Mouse (Mus musculus): ENCODE data around the gene Fyn. TPM values are rescaled to one million over a fixed set of nuclear protein-coding genes. Genes with fewer than 3 reads are reported as not detected.
A peak's percentile ranks its signal among the peaks of the same experiment; 100 is the strongest.

Gene Fyn
- polyA plus RNA-seq, 1 experiment from 2014 or later: 79.1 TPM

DNA sequence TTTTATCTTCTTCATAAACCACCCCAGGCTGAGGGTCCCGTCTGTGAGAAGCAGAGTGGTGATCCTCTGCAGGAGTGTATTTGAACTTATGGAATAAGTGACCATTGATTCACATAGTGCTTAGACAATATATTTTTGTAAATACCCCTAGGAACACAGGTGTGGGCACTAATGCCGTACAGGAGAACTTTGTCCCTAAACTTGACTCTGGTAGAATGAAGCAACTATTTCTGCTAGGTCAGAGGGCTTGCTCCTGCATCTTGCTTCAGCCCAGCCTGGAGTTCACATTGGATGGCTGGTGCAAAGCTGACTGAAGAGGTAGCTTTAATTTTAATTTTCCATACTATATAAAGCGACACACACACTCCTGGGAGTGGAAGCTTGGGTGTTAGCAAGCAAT is 119.9 kb downstream of the Fyn start:
- Histone ChIP-seq H3K27me3 (no peaks in the 10 kb centered on the region), H3K9me3 (no peaks in the 10 kb centered on the region), H3K4me2 (no peak overlapping the region), H3K4me1 (replicated peaks) (peaks cover 75% of the 10 kb centered on the region), H3K9ac (no peak overlapping the region), H3K27ac (replicated peaks) (no peak overlapping the region), H3K4me3 (no peak overlapping the region), H3K36me3 (no peaks in the 10 kb centered on the region)
- ATAC-seq (ENCODE audit: low FRiP score, low read depth): no peak
- 82% methylated on average over 3 of the region's 3 CpGs for WGBS

DNA sequence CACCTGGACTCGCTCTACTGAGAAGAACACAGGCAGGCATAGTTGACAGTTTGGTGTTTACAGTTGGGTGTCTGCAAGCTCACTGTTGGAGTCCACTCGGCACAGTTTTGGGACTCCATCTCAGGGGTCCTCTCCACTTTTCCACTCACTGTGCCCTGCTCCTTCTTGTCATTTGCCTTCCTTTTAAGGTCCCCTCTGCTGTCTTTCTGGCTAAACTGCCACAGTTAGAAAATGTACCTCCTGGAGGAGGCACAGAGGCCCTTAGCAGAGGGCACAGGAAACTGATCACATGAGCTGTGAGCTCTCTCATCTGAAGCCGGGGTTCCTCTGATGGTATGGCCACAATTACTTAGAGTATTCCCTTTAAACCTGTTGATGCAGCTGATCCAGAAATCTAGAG is 120.3 kb downstream of the Fyn start:
- no peaks in the 10 kb centered on the region for H3K36me3 ChIP-seq
- H3K9ac ChIP-seq: no peak overlapping the region
- no peak for ATAC-seq (ENCODE audit: low FRiP score, low read depth)
- no peak overlapping the region for H3K4me3 ChIP-seq
- peaks cover 75% of the 10 kb centered on the region for H3K4me1 ChIP-seq (replicated peaks)
- 85% methylated on average over 3 of the region's 3 CpGs for WGBS
- H3K27ac ChIP-seq (replicated peaks): no peak overlapping the region
- H3K27me3 ChIP-seq: no peaks in the 10 kb centered on the region
- no peaks in the 10 kb centered on the region for H3K9me3 ChIP-seq
- no peak overlapping the region for H3K4me2 ChIP-seq

DNA sequence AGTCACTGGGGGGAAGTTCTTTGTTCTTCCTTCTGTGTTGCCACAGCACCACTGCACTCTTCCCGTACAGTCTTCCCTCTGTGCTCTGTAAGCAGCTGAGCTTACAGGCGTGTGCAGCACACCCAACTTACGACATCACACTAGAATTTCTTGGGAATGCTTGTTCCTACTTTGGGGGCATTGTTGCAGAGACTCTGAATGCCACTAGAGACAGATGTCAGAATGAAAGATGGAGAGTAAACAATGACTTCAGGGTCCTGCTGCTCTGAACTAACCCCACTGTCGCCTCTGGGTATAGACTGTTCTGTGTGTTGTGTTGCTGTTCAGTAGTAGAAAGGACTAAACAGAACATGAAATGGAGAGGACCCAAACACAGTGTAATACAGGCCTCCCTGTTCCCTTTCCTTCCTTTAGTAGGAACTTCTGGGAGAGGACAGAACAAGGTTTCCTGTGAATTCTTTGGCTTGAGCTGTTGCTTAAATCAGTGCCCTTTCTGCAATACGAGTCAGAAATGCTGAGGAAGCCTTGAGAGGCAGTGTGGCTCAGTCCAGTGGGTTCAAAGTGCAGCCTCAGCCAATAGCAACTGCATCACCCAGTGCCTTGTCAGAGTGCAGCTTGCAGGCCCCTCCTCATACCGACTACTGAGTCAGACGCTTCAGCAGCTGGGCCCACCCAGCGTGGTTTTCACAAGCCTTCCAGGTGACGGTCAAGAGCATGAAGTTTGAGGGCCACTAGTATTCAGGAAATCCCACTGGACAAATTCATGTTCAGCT is 121.9 kb downstream of the Fyn start:
- no peaks in the 10 kb centered on the region for H3K36me3 ChIP-seq
- H3K27ac ChIP-seq (replicated peaks): no peak overlapping the region
- no peak for ATAC-seq (ENCODE audit: low FRiP score, low read depth)
- H3K9ac ChIP-seq: no peak overlapping the region
- H3K27me3 ChIP-seq: no peaks in the 10 kb centered on the region
- 57% methylated on average over 9 of the region's 9 CpGs for WGBS
- no peak overlapping the region for H3K4me3 ChIP-seq
- no peak overlapping the region for H3K4me2 ChIP-seq
- H3K4me1 ChIP-seq (replicated peaks): peaks cover 64% of the 10 kb centered on the region
- no peaks in the 10 kb centered on the region for H3K9me3 ChIP-seq

DNA sequence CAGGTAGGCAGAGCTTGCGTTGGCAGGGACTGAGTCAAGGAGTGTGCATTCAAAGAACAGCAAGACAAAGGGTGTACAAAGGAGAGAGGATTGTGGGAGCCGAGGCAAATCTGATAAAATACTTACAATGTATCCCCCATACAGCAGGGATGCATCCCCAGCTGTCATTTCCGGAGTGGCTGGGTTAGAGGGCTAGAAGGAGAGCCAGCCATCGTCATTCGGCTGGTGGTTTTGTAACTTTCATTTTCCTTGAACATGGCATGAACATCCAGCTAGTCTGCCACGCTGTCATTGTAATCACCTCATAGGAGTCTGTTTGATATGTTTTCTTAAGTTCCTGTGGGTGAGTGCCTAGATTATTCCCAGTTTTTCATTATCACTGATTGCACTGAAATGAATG is 123.5 kb downstream of the Fyn start:
- 84% methylated on average over 6 of the region's 6 CpGs for WGBS
- Histone ChIP-seq H3K4me3 (no peak overlapping the region), H3K36me3 (no peaks in the 10 kb centered on the region), H3K9me3 (no peaks in the 10 kb centered on the region), H3K4me2 (no peak overlapping the region), H3K27ac (replicated peaks) (no peak overlapping the region), H3K9ac (no peak overlapping the region), H3K27me3 (no peaks in the 10 kb centered on the region), H3K4me1 (replicated peaks) (peaks cover 49% of the 10 kb centered on the region)
- ATAC-seq (ENCODE audit: low FRiP score, low read depth): no peak

DNA sequence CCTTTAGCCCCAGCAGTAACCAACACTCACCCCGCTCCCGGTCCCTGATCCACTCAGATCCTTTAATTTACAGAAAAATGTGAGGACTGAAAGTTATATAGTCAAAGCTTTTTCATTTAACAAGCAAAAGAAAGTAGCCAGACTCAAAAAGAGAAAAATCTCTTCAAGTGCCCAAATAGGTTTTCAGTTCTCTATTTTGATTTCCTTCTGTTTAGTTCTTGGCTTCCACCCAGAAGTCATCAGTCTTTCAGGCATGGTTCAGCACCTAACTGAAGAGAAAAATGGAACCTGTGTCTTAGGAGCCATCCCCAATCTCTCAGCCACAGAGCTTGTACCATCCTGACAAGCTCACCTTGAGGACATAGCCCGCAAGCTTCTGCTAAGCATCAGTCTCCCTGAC is 124.4 kb downstream of the Fyn start:
- H3K9ac ChIP-seq: no peak overlapping the region
- H3K9me3 ChIP-seq: no peaks in the 10 kb centered on the region
- H3K4me3 ChIP-seq: no peak overlapping the region
- H3K4me1 ChIP-seq (replicated peaks): peaks cover 49% of the 10 kb centered on the region
- ATAC-seq (ENCODE audit: low FRiP score, low read depth): no peak
- no peak overlapping the region for H3K4me2 ChIP-seq
- 92% methylated on average over 3 of the region's 3 CpGs for WGBS
- no peaks in the 10 kb centered on the region for H3K36me3 ChIP-seq
- no peaks in the 10 kb centered on the region for H3K27me3 ChIP-seq
- no peak overlapping the region for H3K27ac ChIP-seq (replicated peaks)

DNA sequence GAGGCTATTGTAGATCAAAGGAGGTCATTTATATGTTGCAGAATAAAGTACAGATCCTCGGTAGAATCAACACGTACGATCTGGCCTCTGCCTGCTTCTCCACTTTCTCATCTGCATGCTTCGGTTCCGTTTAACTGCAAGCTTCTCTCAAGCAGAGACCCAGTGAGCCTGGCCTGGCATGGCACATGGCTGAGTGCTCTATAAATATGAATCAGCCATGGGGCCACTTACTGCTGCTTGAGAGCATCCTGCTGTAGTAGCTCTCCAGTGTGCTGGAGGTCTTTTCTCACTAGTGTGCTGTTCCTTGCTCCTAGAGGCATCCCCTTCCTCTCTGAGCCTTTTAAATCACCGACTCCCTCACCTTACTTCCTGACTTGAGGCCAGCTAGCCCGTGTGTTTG is 130.0 kb downstream of the Fyn start:
- WGBS: 42% methylated on average over 7 of the region's 7 CpGs
- no peaks in the 10 kb centered on the region for H3K9me3 ChIP-seq
- H3K4me2 ChIP-seq: no peak overlapping the region
- H3K9ac ChIP-seq: no peak overlapping the region
- H3K27ac ChIP-seq (replicated peaks): peak overlapping the region; percentile 40
- H3K4me1 ChIP-seq (replicated peaks): peaks cover 70% of the 10 kb centered on the region
- no peak overlapping the region for H3K4me3 ChIP-seq
- no peaks in the 10 kb centered on the region for H3K36me3 ChIP-seq
- no peaks in the 10 kb centered on the region for H3K27me3 ChIP-seq
- ATAC-seq (ENCODE audit: low FRiP score, low read depth): no peak

DNA sequence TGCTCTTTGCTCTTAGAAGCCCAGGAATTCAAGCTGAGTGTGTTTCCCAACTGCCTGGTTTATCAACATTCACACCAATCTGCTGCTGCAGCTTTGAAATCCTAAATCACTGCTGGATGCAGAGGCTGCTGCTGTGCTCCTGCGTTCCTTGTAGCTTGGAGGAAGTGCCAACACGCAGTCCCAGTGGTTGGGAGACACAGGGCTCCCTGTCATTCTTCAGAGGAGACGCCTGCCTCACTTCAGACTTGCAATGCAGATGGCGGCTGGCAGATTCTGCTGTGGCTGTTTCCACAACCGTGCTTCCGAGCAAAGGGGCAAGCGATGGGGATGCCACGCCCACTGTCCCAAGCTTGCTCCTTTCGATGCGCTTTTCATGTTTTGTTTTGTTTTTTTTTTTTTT is 132.9 kb downstream of the Fyn start:
- Histone ChIP-seq H3K9me3 (no peaks in the 10 kb centered on the region), H3K9ac (peak overlapping the region; percentile 1; the same call in 1 of the 2 replicates), H3K36me3 (no peaks in the 10 kb centered on the region), H3K4me1 (replicated peaks) (peaks cover 92% of the 10 kb centered on the region), H3K27ac (replicated peaks) (peak overlapping the region; percentile 86), H3K27me3 (no peaks in the 10 kb centered on the region), H3K4me3 (no peak overlapping the region), H3K4me2 (peak overlapping the region; percentile 5; the same call in 1 of the 2 replicates)
- 38% methylated on average over 10 of the region's 10 CpGs for WGBS
- 0 out of 2 replicates have a peak, but pooled peaks have one; percentile 4 for ATAC-seq (ENCODE audit: low FRiP score, low read depth)

DNA sequence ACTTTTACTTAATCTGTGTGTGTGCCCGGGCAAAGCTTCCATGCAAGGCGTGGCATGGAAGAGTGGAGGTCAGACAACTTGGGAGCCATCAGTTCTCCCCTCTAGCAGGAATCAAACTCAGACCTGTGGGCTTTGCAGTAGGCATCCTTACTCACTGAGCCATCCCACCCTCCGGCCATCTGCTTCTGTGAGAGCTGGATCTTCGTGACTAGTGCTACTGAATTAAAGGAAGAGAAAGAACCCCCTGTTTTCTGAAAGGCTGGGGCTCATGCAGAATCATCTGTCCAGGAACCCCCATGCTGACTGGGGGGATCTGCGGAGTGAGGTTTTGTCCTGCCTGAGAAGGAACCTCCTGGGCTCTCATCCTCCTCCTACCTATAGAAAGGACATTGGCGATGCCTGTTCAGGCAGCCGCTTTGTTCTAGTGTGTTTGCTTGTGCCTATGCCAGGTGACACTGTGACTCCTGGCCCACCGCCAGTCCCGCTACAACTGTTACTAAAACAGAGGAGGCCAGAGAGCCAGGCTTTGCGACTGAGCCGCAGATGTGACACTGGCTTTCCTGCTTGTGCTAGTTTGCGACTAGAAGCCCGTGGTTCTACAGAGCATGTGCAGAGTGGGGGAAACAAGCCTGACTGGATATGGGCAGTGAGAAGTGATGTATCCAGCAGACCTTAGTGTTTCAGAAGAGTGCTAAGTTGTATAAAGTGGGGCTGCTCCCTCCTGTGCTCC is 133.5 kb downstream of the Fyn start:
- H3K9ac ChIP-seq: peak overlapping the region; percentile 27
- H3K4me2 ChIP-seq: peak overlapping the region; percentile 5; the same call in 1 of the 2 replicates

DNA sequence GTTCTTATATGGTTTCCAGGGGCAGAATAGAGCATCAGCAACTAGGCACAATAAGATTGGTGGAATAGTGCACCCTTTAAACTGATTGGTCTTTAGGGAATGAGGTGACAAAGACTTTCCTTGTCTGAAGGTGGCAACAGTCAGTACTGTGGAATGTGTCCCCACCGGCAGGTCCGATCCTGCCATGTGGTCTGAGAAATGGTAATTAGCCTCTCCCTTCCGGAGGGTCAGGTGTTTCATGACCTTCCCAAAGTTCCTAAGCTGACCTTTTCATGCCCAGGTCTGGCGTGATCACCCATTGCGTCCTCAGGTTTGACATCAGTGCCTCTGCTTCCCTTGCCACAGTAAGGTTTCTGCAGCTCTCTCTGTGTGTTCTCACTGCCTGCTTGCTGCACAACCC is 134.7 kb downstream of the Fyn start:
- no peak overlapping the region for H3K4me3 ChIP-seq
- WGBS: 80% methylated on average over 5 of the region's 5 CpGs
- no peak for ATAC-seq (ENCODE audit: low FRiP score, low read depth)
- H3K9ac ChIP-seq: no peak overlapping the region
- no peaks in the 10 kb centered on the region for H3K9me3 ChIP-seq
- no peaks in the 10 kb centered on the region for H3K36me3 ChIP-seq
- peaks cover 95% of the 10 kb centered on the region for H3K4me1 ChIP-seq (replicated peaks)
- no peaks in the 10 kb centered on the region for H3K27me3 ChIP-seq
- no peak overlapping the region for H3K4me2 ChIP-seq
- H3K27ac ChIP-seq (replicated peaks): peak overlapping the region; percentile 86; the same call in 1 of the 2 replicates

More for the DNA sequence above, 133.5 kb downstream of the Fyn start:
- WGBS: 45% methylated on average over 13 of the region's 13 CpGs
- no peaks in the 10 kb centered on the region for H3K36me3 ChIP-seq
- H3K9me3 ChIP-seq: no peaks in the 10 kb centered on the region
- H3K4me3 ChIP-seq: no peak overlapping the region
- peak; percentile 40 for ATAC-seq (ENCODE audit: low FRiP score, low read depth)
- no peaks in the 10 kb centered on the region for H3K27me3 ChIP-seq
- H3K27ac ChIP-seq (replicated peaks): peak overlapping the region; percentile 86
- peaks cover 97% of the 10 kb centered on the region for H3K4me1 ChIP-seq (replicated peaks)

DNA sequence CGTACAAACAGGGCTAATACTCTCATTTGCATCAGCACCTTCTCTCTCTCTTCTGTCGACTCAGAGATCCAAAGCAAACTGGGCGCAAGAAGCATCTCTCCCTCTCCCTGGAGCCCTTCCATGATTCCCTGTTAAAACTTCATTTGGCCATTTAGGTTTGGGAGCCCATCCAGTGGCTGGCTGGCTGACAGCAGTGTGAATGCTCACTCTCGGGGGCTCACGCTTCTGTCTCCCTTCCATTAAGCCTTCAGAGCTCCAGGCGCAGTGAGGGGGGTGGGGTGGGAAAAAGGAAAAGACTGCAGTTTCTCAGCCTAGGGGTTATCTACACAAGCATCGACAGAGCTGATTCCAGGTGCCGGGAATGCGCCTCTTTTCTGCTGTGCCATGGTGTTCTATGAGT is 136.4 kb downstream of the Fyn start:
- H3K9me3 ChIP-seq: no peaks in the 10 kb centered on the region
- H3K9ac ChIP-seq: no peak overlapping the region; the same call in 1 of the 2 replicates
- 25% methylated on average over 9 of the region's 9 CpGs for WGBS
- H3K27me3 ChIP-seq: no peaks in the 10 kb centered on the region
- no peak for ATAC-seq (ENCODE audit: low FRiP score, low read depth)
- H3K4me3 ChIP-seq: no peak overlapping the region
- H3K27ac ChIP-seq (replicated peaks): peak overlapping the region; percentile 72
- peaks cover 88% of the 10 kb centered on the region for H3K4me1 ChIP-seq (replicated peaks)
- peak overlapping the region; percentile 24 for H3K4me2 ChIP-seq
- no peaks in the 10 kb centered on the region for H3K36me3 ChIP-seq

DNA sequence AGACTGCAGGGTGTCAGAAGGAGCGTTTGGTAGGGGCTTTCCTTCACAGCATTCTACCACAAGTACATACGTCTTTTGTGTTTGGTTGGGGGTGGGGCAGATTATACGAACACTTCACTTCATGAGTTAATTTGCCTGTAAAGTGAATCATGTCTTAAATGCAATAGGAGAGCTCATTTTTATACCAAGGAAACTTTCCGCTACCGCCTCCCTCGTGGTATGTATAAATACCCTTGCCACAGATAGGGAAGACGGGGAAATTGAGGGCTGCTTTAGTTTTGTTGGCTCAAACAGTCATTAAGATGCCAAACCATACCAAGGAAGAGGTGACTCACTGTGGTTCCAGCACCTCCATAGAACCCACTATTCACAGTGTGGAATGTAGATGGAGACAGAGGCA is 137.0 kb downstream of the Fyn start:
- no peak overlapping the region; the same call in 1 of the 2 replicates for H3K9ac ChIP-seq
- ATAC-seq (ENCODE audit: low FRiP score, low read depth): no peak
- no peaks in the 10 kb centered on the region for H3K9me3 ChIP-seq
- H3K36me3 ChIP-seq: no peaks in the 10 kb centered on the region
- H3K4me2 ChIP-seq: no peak overlapping the region
- no peak overlapping the region for H3K4me3 ChIP-seq
- 55% methylated on average over 7 of the region's 7 CpGs for WGBS
- H3K27ac ChIP-seq (replicated peaks): peak overlapping the region; percentile 72
- no peaks in the 10 kb centered on the region for H3K27me3 ChIP-seq
- H3K4me1 ChIP-seq (replicated peaks): peaks cover 88% of the 10 kb centered on the region

DNA sequence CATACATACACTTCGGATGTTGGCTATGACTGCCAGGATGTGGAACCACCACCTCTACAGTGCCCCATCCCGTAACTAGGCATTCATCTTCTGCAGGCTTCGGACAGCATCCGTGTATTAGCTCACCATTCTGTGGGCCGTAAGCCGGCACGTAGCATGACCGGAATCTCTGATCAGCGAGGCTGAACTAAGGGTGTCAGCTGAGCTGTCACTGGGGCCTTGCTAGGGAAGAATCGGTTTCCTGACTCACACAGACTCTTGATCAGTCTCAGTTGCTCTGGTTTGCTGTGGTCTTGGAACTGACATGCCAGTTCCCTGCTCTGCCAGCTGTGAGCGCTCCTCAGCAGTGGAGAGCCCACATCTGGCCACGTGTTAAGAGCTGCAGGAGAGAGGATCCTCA is 137.7 kb downstream of the Fyn start:
- no peak overlapping the region for H3K4me3 ChIP-seq
- no peaks in the 10 kb centered on the region for H3K36me3 ChIP-seq
- H3K27me3 ChIP-seq: no peaks in the 10 kb centered on the region
- peak overlapping the region; percentile 69 for H3K27ac ChIP-seq (replicated peaks)
- no peak overlapping the region; the same call in 1 of the 2 replicates for H3K9ac ChIP-seq
- H3K9me3 ChIP-seq: no peaks in the 10 kb centered on the region
- no peak overlapping the region for H3K4me2 ChIP-seq
- peaks cover 89% of the 10 kb centered on the region for H3K4me1 ChIP-seq (replicated peaks)
- WGBS: 48% methylated on average over 12 of the region's 12 CpGs
- peak; percentile 27; the same call in 1 of the 2 replicates for ATAC-seq (ENCODE audit: low FRiP score, low read depth)

Measured in hindbrain, embryonic 15.5 days (tissue).